Mouse (Mus musculus): ENCODE results near the gene Slc25a29. TPM values are rescaled to one million over a fixed set of nuclear protein-coding genes. Genes with fewer than 3 reads are reported as not detected.

Slc25a29 gene
- polyA plus RNA-seq, 1 experiment from 2014 or later, result 1.8 TPM

DNA sequence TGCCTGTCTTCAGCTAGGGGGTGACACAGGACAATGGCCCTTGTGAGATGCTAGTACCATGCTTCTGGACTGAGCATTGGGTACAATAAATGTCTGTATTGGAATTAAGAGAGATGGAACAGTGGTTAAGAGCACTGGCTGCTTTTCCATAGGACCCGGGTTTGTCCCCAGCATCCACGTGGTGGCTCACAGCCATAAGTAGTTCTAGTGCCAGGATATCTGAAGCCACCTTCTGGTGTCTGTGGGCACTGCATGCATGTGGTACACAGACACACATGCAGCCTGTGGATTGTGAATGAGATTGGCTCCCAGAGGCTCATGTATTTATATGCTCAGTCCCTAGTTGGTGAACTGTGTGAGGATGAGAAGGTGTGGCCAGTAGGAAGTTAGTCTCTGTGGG is 33.9 kb upstream of the Slc25a29 start:
- TF ChIP-seq CTCF (IDR thresholded peaks at IDR 0.05; ENCODE audit: low read depth), result peak; percentile 62
- no peaks in the 10 kb centered on the region for H3K9me3 ChIP-seq (ENCODE audit: control insufficient read depth)
- H3K36me3 ChIP-seq (ENCODE audit: control insufficient read depth, insufficient read depth), result peaks cover 71% of the 10 kb centered on the region
- H3K27me3 ChIP-seq (replicated peaks; ENCODE audit: control insufficient read depth, insufficient read depth, low read length), result no peaks in the 10 kb centered on the region
- H3K4me2 ChIP-seq (replicated peaks; ENCODE audit: low read depth), result no peak overlapping the region
- H3K27ac ChIP-seq (ENCODE audit: low read depth, low read length), result no peak overlapping the region
- H3K4me3 ChIP-seq (ENCODE audit: low read depth, low read length), result no peak overlapping the region
- ATAC-seq, result no peak
- no peak overlapping the region for H3K9ac ChIP-seq (ENCODE audit: low read depth, low read length)
- H3K4me1 ChIP-seq (replicated peaks; ENCODE audit: control insufficient read depth, insufficient read depth, low read length), result no peaks in the 10 kb centered on the region
- WGBS, result 82% methylated on average over 2 of the region's 2 CpGs

DNA sequence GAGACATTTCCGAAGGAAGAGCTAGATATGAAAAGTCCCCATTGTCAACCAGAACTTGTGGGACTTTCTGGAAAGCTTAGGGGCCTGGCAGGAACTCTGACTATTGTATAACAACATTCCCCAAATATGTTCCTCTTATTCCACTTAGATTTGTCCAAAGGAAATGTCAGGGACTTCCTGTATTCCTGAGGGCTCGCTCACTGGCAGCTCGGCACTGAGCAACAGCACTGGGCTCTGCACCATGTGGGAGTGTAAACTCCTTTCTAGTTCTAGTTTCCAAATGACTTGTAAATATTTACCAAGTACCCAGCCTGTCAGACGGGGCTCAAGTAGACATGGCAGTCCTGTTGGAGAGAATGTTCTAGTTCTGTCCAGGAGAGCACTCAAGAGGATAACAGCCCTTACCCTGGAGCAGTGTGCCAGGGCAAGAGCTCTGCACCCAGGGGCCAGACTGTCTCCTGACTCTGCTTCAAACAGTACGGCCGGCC is 29.4 kb upstream of the Slc25a29 start:
- H3K27me3 ChIP-seq (replicated peaks; ENCODE audit: control insufficient read depth, insufficient read depth, low read length), result no peaks in the 10 kb centered on the region
- 58% methylated on average over 6 of the region's 6 CpGs for WGBS
- ATAC-seq, result no peak
- no peaks in the 10 kb centered on the region for H3K9me3 ChIP-seq (ENCODE audit: control insufficient read depth)
- no peak overlapping the region for H3K4me2 ChIP-seq (replicated peaks; ENCODE audit: low read depth)
- TF ChIP-seq CTCF (IDR thresholded peaks at IDR 0.05; ENCODE audit: low read depth), result no peak
- H3K4me1 ChIP-seq (replicated peaks; ENCODE audit: control insufficient read depth, insufficient read depth, low read length), result no peaks in the 10 kb centered on the region
- peaks cover 67% of the 10 kb centered on the region for H3K36me3 ChIP-seq (ENCODE audit: control insufficient read depth, insufficient read depth)
- peak overlapping the region; percentile 30; the same call in 1 of the 2 replicates for H3K27ac ChIP-seq (ENCODE audit: low read depth, low read length)
- no peak overlapping the region for H3K9ac ChIP-seq (ENCODE audit: low read depth, low read length)
- H3K4me3 ChIP-seq (ENCODE audit: low read depth, low read length), result no peak overlapping the region

DNA sequence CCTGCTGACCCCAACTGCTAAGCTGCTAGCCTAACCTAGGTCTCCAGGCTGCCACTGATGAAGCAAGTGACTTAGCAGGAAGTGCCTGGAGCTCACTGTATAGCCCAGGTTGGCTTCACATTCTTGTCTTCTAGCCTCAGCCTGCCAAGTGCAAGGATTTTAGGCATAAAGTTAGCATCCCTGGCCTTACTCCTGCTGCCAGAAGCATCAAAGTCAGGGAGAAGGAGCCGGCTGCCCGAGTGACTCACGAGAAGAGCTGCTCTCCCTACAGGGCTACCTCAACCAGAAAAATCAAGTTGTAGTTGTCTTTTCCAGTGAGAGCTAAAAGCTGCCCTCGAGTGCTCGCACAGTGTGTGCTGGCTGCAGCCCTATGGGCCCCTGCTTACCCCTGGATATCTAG is 22.8 kb upstream of the Slc25a29 start:
- H3K27me3 ChIP-seq (replicated peaks; ENCODE audit: control insufficient read depth, insufficient read depth, low read length), result no peaks in the 10 kb centered on the region
- H3K4me1 ChIP-seq (replicated peaks; ENCODE audit: control insufficient read depth, insufficient read depth, low read length), result no peaks in the 10 kb centered on the region
- no peak for TF ChIP-seq CTCF (IDR thresholded peaks at IDR 0.05; ENCODE audit: low read depth)
- no peak overlapping the region for H3K4me2 ChIP-seq (replicated peaks; ENCODE audit: low read depth)
- WGBS, result 84% methylated on average over 5 of the region's 5 CpGs
- H3K27ac ChIP-seq (ENCODE audit: low read depth, low read length), result no peak overlapping the region
- H3K9me3 ChIP-seq (ENCODE audit: control insufficient read depth), result no peaks in the 10 kb centered on the region
- H3K36me3 ChIP-seq (ENCODE audit: control insufficient read depth, insufficient read depth), result peaks cover 32% of the 10 kb centered on the region
- no peak overlapping the region for H3K4me3 ChIP-seq (ENCODE audit: low read depth, low read length)
- ATAC-seq, result no peak
- no peak overlapping the region for H3K9ac ChIP-seq (ENCODE audit: low read depth, low read length)

DNA sequence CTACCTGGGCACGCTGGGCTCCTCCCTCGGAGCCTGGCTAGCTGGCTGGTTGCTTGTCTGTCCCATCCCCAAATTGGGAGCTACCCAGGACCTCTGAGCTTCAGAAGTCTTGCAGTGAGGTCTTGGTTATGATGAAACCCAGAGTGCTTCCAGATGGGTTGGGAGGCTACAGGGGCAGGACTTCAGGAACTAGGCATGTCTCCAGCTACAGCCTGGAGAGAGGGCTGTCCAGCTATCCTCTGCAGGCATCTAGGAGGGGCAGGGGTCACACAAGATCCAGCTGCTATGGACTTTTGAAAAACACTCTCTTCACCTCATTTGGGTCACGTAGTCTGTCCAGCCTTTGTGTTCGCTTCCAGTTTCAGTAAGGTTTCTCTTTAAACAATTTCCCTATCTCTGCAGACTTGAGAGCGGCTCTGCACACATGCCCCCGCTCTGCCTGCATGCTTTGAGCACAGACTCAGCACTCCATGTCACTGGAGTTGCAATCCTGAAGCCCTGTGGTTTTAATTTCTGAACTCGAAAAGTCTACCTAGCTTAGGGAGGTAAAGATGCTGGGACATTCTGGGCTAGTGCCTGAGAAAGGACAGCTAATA is 22.0 kb upstream of the Slc25a29 start:
- Histone ChIP-seq H3K4me2 (replicated peaks; ENCODE audit: low read depth) (no peak overlapping the region), H3K4me3 (ENCODE audit: low read depth, low read length) (no peak overlapping the region), H3K27ac (ENCODE audit: low read depth, low read length) (no peak overlapping the region), H3K9me3 (ENCODE audit: control insufficient read depth) (no peaks in the 10 kb centered on the region), H3K9ac (ENCODE audit: low read depth, low read length) (no peak overlapping the region), H3K4me1 (replicated peaks; ENCODE audit: control insufficient read depth, insufficient read depth, low read length) (no peaks in the 10 kb centered on the region), H3K36me3 (ENCODE audit: control insufficient read depth, insufficient read depth) (peaks cover 24% of the 10 kb centered on the region), H3K27me3 (replicated peaks; ENCODE audit: control insufficient read depth, insufficient read depth, low read length) (no peaks in the 10 kb centered on the region)
- 68% methylated on average over 7 of the region's 7 CpGs for WGBS
- TF ChIP-seq CTCF (IDR thresholded peaks at IDR 0.05; ENCODE audit: low read depth), result no peak
- no peak for ATAC-seq

DNA sequence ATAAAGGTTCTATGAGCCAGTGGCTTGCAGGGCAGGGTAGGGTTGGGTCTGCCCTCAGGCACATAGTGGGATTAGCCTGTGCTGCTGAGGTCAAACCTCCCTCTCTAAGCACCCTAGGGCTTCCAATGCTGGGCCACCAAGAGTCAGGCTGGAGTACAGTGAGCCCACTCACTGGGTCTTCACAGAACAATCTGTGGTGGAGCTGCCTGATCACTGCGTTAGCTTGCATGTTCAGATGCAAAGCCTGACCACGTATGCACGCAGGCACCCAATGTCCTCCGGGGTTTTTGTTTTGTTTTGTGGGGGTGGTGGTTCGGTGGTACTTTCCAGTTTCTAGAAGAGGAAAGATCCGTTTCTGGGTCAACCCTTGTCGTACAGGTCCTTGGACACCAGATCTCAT is 21.4 kb upstream of the Slc25a29 start:
- no peak for TF ChIP-seq CTCF (IDR thresholded peaks at IDR 0.05; ENCODE audit: low read depth)
- Histone ChIP-seq H3K27ac (ENCODE audit: low read depth, low read length) (no peak overlapping the region), H3K4me1 (replicated peaks; ENCODE audit: control insufficient read depth, insufficient read depth, low read length) (no peaks in the 10 kb centered on the region), H3K9ac (ENCODE audit: low read depth, low read length) (no peak overlapping the region), H3K9me3 (ENCODE audit: control insufficient read depth) (no peaks in the 10 kb centered on the region), H3K27me3 (replicated peaks; ENCODE audit: control insufficient read depth, insufficient read depth, low read length) (no peaks in the 10 kb centered on the region), H3K4me3 (ENCODE audit: low read depth, low read length) (no peak overlapping the region), H3K36me3 (ENCODE audit: control insufficient read depth, insufficient read depth) (peaks cover 21% of the 10 kb centered on the region), H3K4me2 (replicated peaks; ENCODE audit: low read depth) (no peak overlapping the region)
- no peak for ATAC-seq
- 88% methylated on average over 7 of the region's 7 CpGs for WGBS

DNA sequence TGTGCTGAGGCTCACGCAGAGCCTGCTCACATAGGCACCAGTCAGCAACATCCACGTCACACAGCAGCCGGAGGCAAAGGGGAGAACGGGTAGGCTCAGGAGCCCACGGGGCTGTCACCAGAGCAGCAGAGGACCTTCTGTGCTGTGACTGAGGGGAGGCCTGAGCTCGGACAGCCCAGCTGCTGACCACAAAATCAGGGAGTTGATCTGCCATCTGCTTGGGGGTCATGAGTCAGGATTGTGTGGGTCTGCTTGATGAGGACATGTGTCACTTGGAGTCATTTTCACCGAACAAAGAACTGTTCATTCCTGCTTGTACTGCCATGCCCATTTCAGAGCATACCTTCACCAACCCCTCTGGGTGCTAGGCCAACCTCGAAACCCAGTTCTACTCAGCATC is 20.5 kb upstream of the Slc25a29 start:
- 86% methylated on average over 8 of the region's 8 CpGs for WGBS
- no peak overlapping the region for H3K9ac ChIP-seq (ENCODE audit: low read depth, low read length)

More for the DNA sequence above, 20.5 kb upstream of the Slc25a29 start:
- Histone ChIP-seq H3K4me3 (ENCODE audit: low read depth, low read length) (no peak overlapping the region), H3K36me3 (ENCODE audit: control insufficient read depth, insufficient read depth) (peaks cover 15% of the 10 kb centered on the region), H3K27ac (ENCODE audit: low read depth, low read length) (no peak overlapping the region), H3K27me3 (replicated peaks; ENCODE audit: control insufficient read depth, insufficient read depth, low read length) (no peaks in the 10 kb centered on the region), H3K4me2 (replicated peaks; ENCODE audit: low read depth) (0 out of 2 replicates have a peak overlapping the region, but pooled peaks have one; percentile 37), H3K9me3 (ENCODE audit: control insufficient read depth) (no peaks in the 10 kb centered on the region), H3K4me1 (replicated peaks; ENCODE audit: control insufficient read depth, insufficient read depth, low read length) (no peaks in the 10 kb centered on the region)
- no peak for ATAC-seq
- TF ChIP-seq CTCF (IDR thresholded peaks at IDR 0.05; ENCODE audit: low read depth), result no peak

Data from intestine, postnatal 0 days (tissue).